Mouse (Mus musculus): Measurements from ENCODE around the gene Krt35. TPM values are rescaled to one million over a fixed set of nuclear protein-coding genes. Genes with fewer than 3 reads are reported as not detected.

Krt35 gene
- not detected for total RNA-seq (2023)

DNA sequence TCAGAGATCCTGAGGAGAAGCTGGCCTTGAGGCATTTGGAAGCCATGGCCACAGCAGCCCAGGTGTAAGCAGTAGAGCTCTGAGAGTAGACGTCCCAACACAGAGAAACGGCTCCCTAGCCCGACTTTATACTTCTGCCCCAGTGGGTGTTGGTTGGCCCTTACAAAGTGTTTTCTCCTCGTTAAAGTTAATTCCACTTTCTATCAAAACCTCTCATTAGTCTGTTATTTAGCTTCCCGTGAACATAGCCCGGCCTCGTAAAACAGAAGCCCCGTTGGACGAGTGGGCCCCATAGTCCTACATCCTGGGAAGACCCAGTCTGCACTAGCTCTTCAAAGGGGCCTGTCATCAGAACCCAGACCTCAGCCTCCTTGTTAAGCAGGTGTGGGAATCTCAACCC lies at the start of gene Krt35:
Krt35 (minus strand) TSS at position 101 of the 400 bp plus-strand sequence.

DNA sequence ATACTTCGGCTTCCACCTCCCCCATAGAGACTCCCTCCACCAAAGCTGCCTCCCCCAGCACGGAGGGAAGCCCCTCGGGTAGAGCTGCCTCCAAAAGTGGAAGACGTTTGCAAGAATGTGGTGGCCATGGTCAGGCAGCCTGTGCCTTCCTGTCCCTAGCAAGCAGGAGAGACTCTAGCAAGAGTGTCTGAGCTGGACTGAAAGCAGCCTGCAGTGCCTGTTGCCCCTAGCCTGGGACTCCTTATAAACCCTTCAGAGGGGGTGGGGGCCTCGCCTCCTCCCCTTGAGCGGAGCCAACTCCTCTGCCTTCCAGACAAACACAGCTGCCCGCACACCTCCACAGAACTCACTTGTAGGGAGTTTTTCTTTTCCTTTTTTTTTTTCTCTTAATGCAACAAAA lies 39.7 kb upstream of the Krt35 start, which contains the start of gene Krt15:
Krt15 (minus strand) TSS at position 198 of the 400 bp plus-strand sequence.

DNA sequence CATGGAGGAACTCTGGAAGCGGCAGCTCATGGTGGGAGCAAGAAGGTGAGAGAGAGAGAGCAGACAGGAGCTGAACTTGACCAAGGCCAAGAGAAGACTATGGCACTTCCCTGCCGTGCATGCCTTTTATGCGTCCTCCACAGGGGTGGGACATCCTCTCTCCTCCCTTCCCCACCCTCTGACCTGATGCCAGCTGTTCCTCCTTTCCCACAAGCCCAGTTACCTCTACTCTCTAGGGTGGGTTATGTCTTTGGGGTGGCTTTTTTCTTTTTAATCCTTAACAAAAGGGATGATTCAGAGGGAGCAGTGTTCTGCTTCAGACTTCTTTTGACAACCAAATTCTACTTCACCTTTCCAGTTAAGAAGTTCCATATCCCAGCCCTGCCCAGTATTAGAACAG lies 25.4 kb upstream of the Krt35 start, which contains the start of gene Krt13:
Krt13 (minus strand) TSS at position 101 of the 400 bp plus-strand sequence.

GRCm38 (mm10) chr11:100105576-100106122 lies 9.6 kb upstream of the Krt35 start, which contains the start of gene Krt36:
Gene Krt36, minus strand, starts transcription at chr11:100105626.

GRCm38 (mm10) chr11:100087861-100088260 lies 8.2 kb downstream of the Krt35 start, which contains the start of gene Krt32:
Gene Krt32, minus strand, starts transcription at chr11:100088226.

DNA sequence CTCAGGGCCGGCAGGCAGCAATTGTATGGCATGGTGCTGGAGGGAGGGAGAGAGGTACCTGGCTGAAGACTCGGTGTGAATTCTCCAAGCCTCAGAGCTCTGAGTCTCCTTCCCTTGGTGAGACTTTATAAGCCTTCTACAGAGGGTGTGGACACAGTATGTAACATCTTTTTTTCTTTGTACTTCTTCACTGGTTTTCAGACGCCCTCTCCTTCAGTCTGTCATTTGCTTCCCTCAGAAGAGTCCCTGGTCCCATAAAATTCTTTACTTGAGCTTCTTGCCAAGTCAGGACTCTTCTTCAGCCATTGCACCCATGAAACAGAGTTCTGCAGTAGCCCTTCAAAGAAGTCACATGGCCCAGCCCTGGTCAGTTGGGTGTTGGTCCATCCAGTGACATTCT lies 45.6 kb downstream of the Krt35 start, which contains the start of gene Krt31:
Krt31 (minus strand) TSS at position 101 of the 400 bp plus-strand sequence.

Other genes starting within 250 kb of the Krt35 start
- not detected for gene Krtap4-16, start 244.6 kb downstream of the Krt35 start, total RNA-seq (2023)
- not detected for gene Gm11568, start 238.3 kb downstream of the Krt35 start, total RNA-seq (2023)
- gene Gm11559, start 231.8 kb downstream of the Krt35 start, total RNA-seq (2023) = not detected
- gene Krtap9-1, start 222.9 kb downstream of the Krt35 start, total RNA-seq (2023) = not detected
- gene Gm11567, start 217.1 kb downstream of the Krt35 start, total RNA-seq (2023) = not detected
- not detected for gene Krtap31-1, start 188.3 kb downstream of the Krt35 start, total RNA-seq (2023)
- not detected for gene Gm11565, start 181.5 kb downstream of the Krt35 start, total RNA-seq (2023)
- gene Krtap31-2, start 159.9 kb downstream of the Krt35 start, total RNA-seq (2023) = not detected
- gene Krtap9-5, start 147.8 kb downstream of the Krt35 start, total RNA-seq (2023) = not detected
- gene Krtap29-1, start 117.2 kb downstream of the Krt35 start, total RNA-seq (2023) = not detected
- gene Krtap16-1, start 109.6 kb downstream of the Krt35 start, total RNA-seq (2023) = not detected
- gene Krtap17-1, start 102.2 kb downstream of the Krt35 start, total RNA-seq (2023) = not detected
- not detected for gene Krt33a, start 80.0 kb downstream of the Krt35 start, total RNA-seq (2023)
- not detected for gene Krt33b, start 66.4 kb downstream of the Krt35 start, total RNA-seq (2023)
- not detected for gene Krt34, start 54.7 kb downstream of the Krt35 start, total RNA-seq (2023)
- not detected for gene Krt31, start 45.7 kb downstream of the Krt35 start, total RNA-seq (2023)
- not detected for gene Krt32, start 8.0 kb downstream of the Krt35 start, total RNA-seq (2023)
- gene Krt36, start 9.4 kb upstream of the Krt35 start, total RNA-seq (2023) = not detected
- gene Krt13, start 25.3 kb upstream of the Krt35 start, total RNA-seq (2023) = not detected
- gene Krt15, start 39.7 kb upstream of the Krt35 start, total RNA-seq (2023) = not detected
- gene Krt19, start 52.4 kb upstream of the Krt35 start, total RNA-seq (2023) = not detected
- gene Krt9, start 97.0 kb upstream of the Krt35 start, total RNA-seq (2023) = not detected
- gene Krt14, start 111.3 kb upstream of the Krt35 start, total RNA-seq (2023) = not detected
- gene Krt16, start 152.7 kb upstream of the Krt35 start, total RNA-seq (2023) = not detected
- not detected for gene Krt17, start 164.8 kb upstream of the Krt35 start, total RNA-seq (2023)
- not detected for gene Krt42, start 173.6 kb upstream of the Krt35 start, total RNA-seq (2023)
- gene Eif1, start 223.6 kb upstream of the Krt35 start, total RNA-seq (2023) = 1,000 to 10,000 TPM; 1,497 to 1,503 TPM
- 1 to 10 TPM in 1 of 2 experiments, not detected in 1; 1.2 TPM for gene Gast, start 238.2 kb upstream of the Krt35 start, total RNA-seq (2023)

Measured in neutrophil, adult 59 days (primary cell).